Mouse (Mus musculus): ENCODE results near the gene Hoxb5. TPM values are rescaled to one million over a fixed set of nuclear protein-coding genes. Genes with fewer than 3 reads are reported as not detected.

The Hoxb5 gene
- polyA plus RNA-seq, 1 experiment from 2014 or later = 10.2 TPM

- H3K36me3 ChIP-seq (ENCODE audit: insufficient read depth, low read length) = 0 out of 2 replicates have a peak, but pooled peaks cover 5% of the 10 kb centered on the region
- H3K4me2 ChIP-seq (ENCODE audit: low read length) = peak overlapping the region; percentile 96
- H3K4me3 ChIP-seq (replicated peaks; ENCODE audit: low read depth, low read length) = peak overlapping the region; percentile 83
- no peaks in the 10 kb centered on the region for H3K9me3 ChIP-seq (replicated peaks; ENCODE audit: low read length)
- H3K27ac ChIP-seq = peak overlapping the region; percentile 92
- H3K9ac ChIP-seq (ENCODE audit: low read depth, low read length) = peak overlapping the region; percentile 98
- no peak for ATAC-seq (replicated peaks; ENCODE audit: low FRiP score, low read depth)
- no peak for DNase-seq (ENCODE audit: low spot score)
- no peak for TF ChIP-seq CTCF (IDR thresholded peaks at IDR 0.05; ENCODE audit: low read depth)
- H3K27me3 ChIP-seq (ENCODE audit: insufficient read depth, low read length) = no peaks in the 10 kb centered on the region
- 28% methylated on average over 23 of the region's 23 CpGs for WGBS
- peaks cover 24% of the 10 kb centered on the region for H3K4me1 ChIP-seq (replicated peaks; ENCODE audit: insufficient read depth, low read length)
Observed at GRCm38 (mm10) chr11:96302381-96303150, 570 bp upstream of the Hoxb5 start.

- no peak for ATAC-seq (replicated peaks; ENCODE audit: low FRiP score, low read depth)
- Histone ChIP-seq H3K4me2 (ENCODE audit: low read length) (peak overlapping the region; percentile 96), H3K27ac (peak overlapping the region; percentile 99), H3K4me3 (replicated peaks; ENCODE audit: low read depth, low read length) (peak overlapping the region; percentile 83), H3K36me3 (ENCODE audit: insufficient read depth, low read length) (0 out of 2 replicates have a peak, but pooled peaks cover 5% of the 10 kb centered on the region), H3K27me3 (ENCODE audit: insufficient read depth, low read length) (no peaks in the 10 kb centered on the region), H3K9me3 (replicated peaks; ENCODE audit: low read length) (no peaks in the 10 kb centered on the region), H3K4me1 (replicated peaks; ENCODE audit: insufficient read depth, low read length) (peaks cover 32% of the 10 kb centered on the region), H3K9ac (ENCODE audit: low read depth, low read length) (peak overlapping the region; percentile 98)
- 13% methylated on average over 38 of the region's 38 CpGs for WGBS
- no peak for TF ChIP-seq CTCF (IDR thresholded peaks at IDR 0.05; ENCODE audit: low read depth)
- no peak for DNase-seq (ENCODE audit: low spot score)
Observed at GRCm38 (mm10) chr11:96304381-96305195, 1.5 kb downstream of the Hoxb5 start.

- H3K9ac ChIP-seq (ENCODE audit: low read depth, low read length) = peak overlapping the region; percentile 98
- H3K4me1 ChIP-seq (replicated peaks; ENCODE audit: insufficient read depth, low read length) = peaks cover 39% of the 10 kb centered on the region
- no peak for TF ChIP-seq CTCF (IDR thresholded peaks at IDR 0.05; ENCODE audit: low read depth)
- peak overlapping the region; percentile 83 for H3K4me3 ChIP-seq (replicated peaks; ENCODE audit: low read depth, low read length)
- 35% methylated on average over 6 of the region's 6 CpGs for WGBS
- no peaks in the 10 kb centered on the region for H3K27me3 ChIP-seq (ENCODE audit: insufficient read depth, low read length)
- DNase-seq (ENCODE audit: low spot score) = no peak
- H3K4me2 ChIP-seq (ENCODE audit: low read length) = peak overlapping the region; percentile 96
- H3K36me3 ChIP-seq (ENCODE audit: insufficient read depth, low read length) = 0 out of 2 replicates have a peak, but pooled peaks cover 5% of the 10 kb centered on the region
- no peaks in the 10 kb centered on the region for H3K9me3 ChIP-seq (replicated peaks; ENCODE audit: low read length)
- H3K27ac ChIP-seq = peak overlapping the region; percentile 99
- ATAC-seq (replicated peaks; ENCODE audit: low FRiP score, low read depth) = no peak
Observed at GRCm38 (mm10) chr11:96305505-96306182, 2.5 kb downstream of the Hoxb5 start.

GRCm38 (mm10) chr11:96306183-96306907, 3.2 kb downstream of the Hoxb5 start:
- no peaks in the 10 kb centered on the region for H3K27me3 ChIP-seq (ENCODE audit: insufficient read depth, low read length)
- 0 out of 2 replicates have a peak, but pooled peaks cover 5% of the 10 kb centered on the region for H3K36me3 ChIP-seq (ENCODE audit: insufficient read depth, low read length)
- 17% methylated on average over 7 of the region's 7 CpGs for WGBS

GRCm38 (mm10) chr11:96306908-96307269, 3.8 kb downstream of the Hoxb5 start:
- TF ChIP-seq CTCF (IDR thresholded peaks at IDR 0.05; ENCODE audit: low read depth) = no peak
- 11% methylated on average over 13 of the region's 13 CpGs for WGBS
- Histone ChIP-seq H3K27me3 (ENCODE audit: insufficient read depth, low read length) (no peaks in the 10 kb centered on the region), H3K4me2 (ENCODE audit: low read length) (peak overlapping the region; percentile 96), H3K27ac (peak overlapping the region; percentile 99), H3K4me3 (replicated peaks; ENCODE audit: low read depth, low read length) (peak overlapping the region; percentile 83), H3K4me1 (replicated peaks; ENCODE audit: insufficient read depth, low read length) (peaks cover 39% of the 10 kb centered on the region), H3K9ac (ENCODE audit: low read depth, low read length) (peak overlapping the region; percentile 98), H3K36me3 (ENCODE audit: insufficient read depth, low read length) (no peaks in the 10 kb centered on the region), H3K9me3 (replicated peaks; ENCODE audit: low read length) (no peaks in the 10 kb centered on the region)
- DNase-seq (ENCODE audit: low spot score) (peak; percentile 97), ATAC-seq (replicated peaks; ENCODE audit: low FRiP score, low read depth) (peak; percentile 62)

More at GRCm38 (mm10) chr11:96306183-96306907, 3.2 kb downstream of the Hoxb5 start:
- Histone ChIP-seq H3K4me1 (replicated peaks; ENCODE audit: insufficient read depth, low read length) (peaks cover 44% of the 10 kb centered on the region), H3K4me3 (replicated peaks; ENCODE audit: low read depth, low read length) (peak overlapping the region; percentile 83), H3K27ac (peak overlapping the region; percentile 99), H3K9ac (ENCODE audit: low read depth, low read length) (peak overlapping the region; percentile 98), H3K9me3 (replicated peaks; ENCODE audit: low read length) (no peaks in the 10 kb centered on the region), H3K4me2 (ENCODE audit: low read length) (peak overlapping the region; percentile 96)
- ATAC-seq (replicated peaks; ENCODE audit: low FRiP score, low read depth) (peak; percentile 23; the same call in 1 of the 2 replicates), DNase-seq (ENCODE audit: low spot score) (no peak)
- no peak for TF ChIP-seq CTCF (IDR thresholded peaks at IDR 0.05; ENCODE audit: low read depth)
